Mouse (Mus musculus) E14TG2a.4 (cell line): ENCODE results near the gene Atat1.

Experiments
- CTCF ChIP-seq: conservative IDR thresholded peaks from 2 replicates; pipeline ENCODE4 v1.5.1; 2014; ENCODE audit warnings: low read length
- NANOG ChIP-seq: IDR thresholded peaks from 2 replicates; pipeline ENCODE4 v1.6.1; 2014; ENCODE audit warnings: borderline replicate concordance, low read length, mixed read lengths
- POU5F1 ChIP-seq: IDR thresholded peaks from 2 replicates; pipeline ENCODE4 v1.6.1; 2014; ENCODE audit warnings: low read length, borderline replicate concordance

- no peak for TF ChIP-seq CTCF
- no peak for TF ChIP-seq POU5F1
- TF ChIP-seq NANOG, result no peak
Measured at GRCm38 (mm10) chr17:35932608-35933007, 22.7 kb upstream of the Atat1 start.
